Mouse (Mus musculus) urinary bladder, postnatal 4 days (tissue): ENCODE results near the gene Cpne5.

ENCODE experiments used
- DNase-seq, 2 experiments: peaks; one replicate each; pipeline ENCODE4 v3.0.0; 2021 to 2022; ENCODE audit warnings: low spot score in 2 of 2

Cpne5 gene

DNA sequence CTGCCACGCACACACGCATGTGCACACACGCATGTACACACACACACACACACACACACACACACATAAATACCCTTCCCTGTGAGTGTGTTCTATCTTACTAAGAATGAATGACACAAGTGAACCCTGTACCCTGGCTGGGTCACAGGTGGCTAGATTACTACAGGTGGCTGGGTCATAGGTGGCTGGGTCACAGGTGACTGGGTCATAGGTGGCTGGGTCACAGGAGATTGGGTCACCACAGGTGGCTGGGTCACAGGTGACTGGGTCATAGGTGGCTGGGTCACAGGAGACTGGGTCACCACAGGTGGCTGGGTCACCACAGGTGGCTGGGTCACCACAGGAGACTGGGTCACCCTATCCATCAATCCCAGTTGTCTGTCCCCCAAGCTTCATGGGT, 27.9 kb downstream of the Cpne5 start:
- DNase-seq = no peak

- DNase-seq = no peak
Observed at GRCm38 (mm10) chr17:29206052-29206451, 31.9 kb downstream of the Cpne5 start.

- DNase-seq = no peak
Observed at GRCm38 (mm10) chr17:29202604-29203003, 35.4 kb downstream of the Cpne5 start.

DNA sequence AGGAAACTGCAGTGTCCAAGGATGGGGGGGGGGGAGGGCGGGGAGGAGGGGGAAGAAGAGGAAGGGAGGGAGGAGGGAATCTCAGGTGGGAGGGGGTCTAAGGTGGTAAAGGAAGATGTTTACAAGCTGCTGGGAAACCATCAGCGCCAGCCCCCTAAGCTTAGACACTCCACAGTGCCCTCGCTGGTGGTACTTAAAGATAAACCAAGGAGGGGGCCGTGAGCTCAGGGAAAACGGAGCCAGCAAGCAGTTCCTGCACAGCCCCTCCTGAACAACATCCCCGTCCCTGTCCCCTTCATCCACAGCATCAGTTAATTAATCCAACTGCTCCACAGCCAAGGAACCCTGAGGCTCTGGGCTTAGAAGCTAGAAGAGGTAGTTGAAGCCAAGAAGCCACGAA, 38.1 kb downstream of the Cpne5 start:
- no peak for DNase-seq

DNA sequence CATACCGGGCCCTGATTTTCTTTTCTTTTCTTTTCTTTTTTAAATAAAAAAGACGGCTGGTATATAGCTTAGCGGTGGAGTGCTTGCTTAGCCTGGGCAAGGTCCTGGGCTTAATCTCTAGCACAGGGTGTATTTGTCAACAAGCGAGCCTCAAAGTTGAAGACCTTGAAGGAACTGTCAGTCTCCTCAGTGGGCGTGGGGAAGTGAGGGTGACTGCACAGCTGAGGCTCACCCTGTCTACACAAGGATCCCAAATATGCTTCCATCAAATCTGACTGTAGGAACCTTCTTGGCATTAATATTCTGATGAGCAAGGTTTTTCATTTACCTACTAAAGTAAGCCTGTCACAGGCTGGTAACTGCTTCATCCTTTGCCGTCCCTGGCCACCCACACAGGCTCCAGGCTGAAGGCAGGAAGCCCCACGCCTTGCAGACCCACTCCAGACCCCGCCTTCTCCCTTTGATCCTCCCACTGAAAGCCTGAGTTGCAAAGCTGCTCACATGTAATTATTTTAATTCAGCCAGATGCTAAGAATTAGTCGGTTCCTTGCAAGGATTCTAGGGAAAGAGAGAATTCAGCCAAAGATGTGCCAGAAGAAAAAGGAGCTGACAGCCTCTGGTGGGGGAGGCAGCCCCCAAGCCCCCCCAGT, 38.7 kb downstream of the Cpne5 start:
- no peak for DNase-seq

DNA sequence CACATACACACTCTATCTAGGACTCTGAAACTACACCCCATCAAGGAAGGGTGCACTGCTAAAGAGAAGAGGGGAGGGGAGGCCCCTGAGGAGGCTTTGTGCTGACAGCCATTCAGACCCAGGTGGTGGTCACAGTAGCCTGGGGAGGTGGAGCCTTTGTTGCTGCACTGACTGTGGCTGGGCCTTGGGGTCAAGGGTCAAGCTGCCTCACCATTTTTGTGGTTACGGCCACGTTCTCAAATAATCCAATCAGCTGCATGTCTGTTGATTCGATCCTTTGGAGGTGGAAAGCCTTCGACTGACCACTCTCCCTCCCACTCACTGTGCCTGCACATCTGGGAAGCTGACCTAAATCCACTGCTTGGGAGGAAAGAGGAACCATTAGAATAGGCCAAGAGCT, 42.4 kb downstream of the Cpne5 start:
- DNase-seq = no peak

GRCm38 (mm10) chr17:29188989-29189388, 49.0 kb downstream of the Cpne5 start:
- no peak for DNase-seq

GRCm38 (mm10) chr17:29186989-29187859, 50.7 kb downstream of the Cpne5 start:
- no peak for DNase-seq

- no peak for DNase-seq
Observed at GRCm38 (mm10) chr17:29185376-29186046, 52.5 kb downstream of the Cpne5 start.

DNA sequence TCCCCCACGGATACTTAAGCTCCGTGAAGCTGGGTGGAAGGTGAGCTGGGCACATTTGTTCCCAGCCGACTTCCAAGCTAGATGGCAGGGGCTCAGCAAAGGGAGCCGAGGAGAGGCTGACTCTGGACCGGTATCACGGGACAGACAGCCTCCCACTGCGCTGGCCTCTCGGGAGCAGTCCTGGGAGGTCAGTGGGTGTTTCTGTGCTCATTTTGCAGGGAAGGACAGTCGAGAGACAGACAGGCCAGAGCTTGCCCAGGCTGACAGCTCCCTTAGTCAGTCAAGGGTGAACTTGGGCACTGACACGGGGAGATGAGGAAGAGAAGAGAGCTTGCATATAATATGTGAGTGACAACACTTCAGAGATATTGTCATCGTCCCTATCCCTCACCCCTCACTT, 54.8 kb downstream of the Cpne5 start:
- no peak for DNase-seq

GRCm38 (mm10) chr17:29181751-29182150, 56.2 kb downstream of the Cpne5 start:
- no peak for DNase-seq

GRCm38 (mm10) chr17:29180406-29181127, 57.4 kb downstream of the Cpne5 start:
- no peak for DNase-seq

DNA sequence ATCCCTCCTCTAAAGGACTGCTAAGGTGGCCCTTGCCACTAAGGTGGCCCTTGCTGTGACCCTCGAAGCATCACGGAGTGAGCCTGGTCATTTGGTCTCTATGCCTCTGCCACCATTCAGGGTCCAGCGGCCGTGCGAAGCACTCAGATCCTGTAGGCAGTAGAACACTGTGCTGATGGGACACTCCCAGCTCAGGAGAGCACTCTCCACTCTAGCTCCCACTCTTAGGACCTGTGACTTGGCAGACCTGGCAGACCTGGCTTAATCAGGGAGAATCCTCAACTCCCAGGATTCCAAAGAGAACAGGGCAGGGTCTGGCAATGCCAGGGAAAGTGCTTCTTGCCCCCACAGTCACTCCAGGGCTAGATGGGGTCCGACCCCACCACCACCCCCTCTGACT, 58.0 kb downstream of the Cpne5 start:
- DNase-seq = no peak

GRCm38 (mm10) chr17:29178503-29179059, 59.4 kb downstream of the Cpne5 start:
- DNase-seq = no peak

DNA sequence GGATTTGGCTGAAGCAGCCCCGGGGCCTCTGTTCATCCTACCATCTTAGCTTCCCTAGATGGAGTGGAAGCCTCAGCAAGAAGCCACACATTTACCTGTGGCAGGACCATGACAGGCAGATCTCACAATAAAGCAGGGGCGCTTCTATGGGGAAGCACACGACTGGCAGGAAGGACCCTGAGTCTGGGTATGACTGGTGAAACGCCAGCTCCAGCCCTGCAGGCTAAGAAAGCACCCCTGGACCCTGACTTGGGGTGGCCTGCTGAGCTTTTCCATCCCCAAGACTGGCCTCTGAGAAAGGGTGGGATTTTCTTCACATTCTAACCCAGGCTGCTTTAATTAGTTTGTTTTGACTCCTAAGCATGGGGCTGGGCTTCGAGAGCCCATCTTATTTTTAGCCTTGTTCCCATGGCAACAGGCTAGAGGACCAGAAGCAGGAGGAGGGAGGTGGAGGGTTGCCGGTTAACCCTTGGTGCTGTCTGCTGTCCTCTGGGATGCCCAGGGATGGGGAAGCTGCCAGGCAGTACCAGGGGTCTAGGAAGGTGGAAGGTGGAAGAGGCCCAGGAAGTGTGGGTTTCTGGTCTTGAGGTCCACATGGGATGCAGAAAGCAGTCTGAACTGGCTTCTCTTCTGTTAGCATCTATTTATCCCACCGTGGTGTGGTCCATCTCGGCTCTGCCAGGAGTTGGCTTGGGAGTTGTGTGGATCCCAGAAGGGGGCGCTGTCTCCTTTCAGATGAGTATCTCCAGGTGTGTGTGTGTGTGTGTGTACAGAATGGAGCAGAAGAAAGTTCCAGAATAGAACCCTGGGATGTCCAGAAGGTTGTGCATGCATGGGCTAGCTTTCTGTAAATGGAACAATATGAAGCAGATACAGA, 61.3 kb downstream of the Cpne5 start:
- peak; percentile 52 to 81 for DNase-seq

- DNase-seq = no peak
Observed at GRCm38 (mm10) chr17:29175693-29176092, 62.3 kb downstream of the Cpne5 start.

- no peak for DNase-seq
Observed at GRCm38 (mm10) chr17:29173165-29173564, 64.8 kb downstream of the Cpne5 start.

GRCm38 (mm10) chr17:29172062-29172461, 65.9 kb downstream of the Cpne5 start:
- DNase-seq = no peak

DNA sequence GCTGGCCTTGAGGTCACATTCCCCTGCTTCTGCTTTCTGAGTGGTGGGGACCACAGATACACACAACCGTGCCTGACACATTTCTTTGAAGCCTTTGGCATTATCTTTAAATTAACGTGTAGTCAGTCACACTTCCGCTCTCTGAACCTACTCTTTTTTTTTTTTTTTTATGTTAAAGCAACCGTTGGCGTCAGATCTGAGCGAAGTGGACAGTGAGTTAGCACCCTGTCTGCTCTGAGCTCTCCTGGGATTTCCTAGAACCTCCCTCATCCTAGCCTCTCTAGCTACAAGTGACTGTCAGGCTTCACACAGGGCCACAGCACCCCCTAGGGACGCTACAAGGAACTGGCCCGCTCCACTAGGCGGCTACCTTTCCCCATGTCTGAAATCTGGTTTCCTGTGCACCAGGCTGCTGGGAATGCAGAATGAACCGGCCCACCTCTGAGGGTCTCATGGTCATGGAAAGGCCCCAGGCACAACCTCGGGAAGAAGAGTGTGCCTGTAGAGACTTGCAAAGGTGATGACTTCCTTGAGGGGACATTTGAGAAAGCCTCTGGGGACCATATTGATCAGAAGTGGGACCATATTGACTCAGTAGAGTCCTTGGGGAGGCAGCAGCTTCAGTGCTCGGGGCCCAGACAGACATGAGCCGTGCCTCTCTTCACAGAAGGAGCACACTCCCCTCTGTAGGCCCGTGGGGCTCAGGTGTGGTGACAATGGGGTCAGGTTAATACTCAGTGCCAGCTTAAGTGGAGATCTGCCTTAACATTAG, 66.8 kb downstream of the Cpne5 start:
- DNase-seq = peak; percentile 76 to 85

- DNase-seq = no peak
Observed at GRCm38 (mm10) chr17:29170431-29171000, 67.5 kb downstream of the Cpne5 start.
